Mouse (Mus musculus) hindbrain, embryonic 16.5 days (tissue): Measurements from ENCODE around the gene H2afv. TPM values are rescaled to one million over a fixed set of nuclear protein-coding genes. Genes with fewer than 3 reads are reported as not detected.
"Not testable (repeated sequence)": the region's sequence is repeated elsewhere in the genome, so short reads cannot be mapped to it uniquely, and the experiment has no call there.

Source experiments
- ATAC-seq: fragments of 200-750 bp; cut with Nextera tagmentation; 2 replicates; pipeline ENCODE4 v1.8.0; 2017; ENCODE audit warnings: moderate TSS enrichment, moderate library complexity
- H3K27ac ChIP-seq: fragments of 300-500 bp; sonication (generic); 2 replicates; pipeline ENCODE4 v1.5.1; 2014; ENCODE audit warnings: low read depth, mild to moderate bottlenecking, control low read depth, low read length, moderate library complexity
- H3K27me3 ChIP-seq: fragments of 300-500 bp; sonication (generic); replicated peaks from 2 replicates; pipeline ENCODE4 v1.6.1; 2014; ENCODE audit warnings: low read length; ENCODE audit not compliant: control insufficient read depth, insufficient read depth
- H3K36me3 ChIP-seq: fragments of 300-500 bp; sonication (generic); 2 replicates; pipeline ENCODE4 v1.6.1; 2014; ENCODE audit warnings: mild to moderate bottlenecking, low read length, moderate library complexity, mixed read lengths; ENCODE audit not compliant: control insufficient read depth, insufficient read depth
- H3K4me1 ChIP-seq: fragments of 300-500 bp; sonication (generic); 2 replicates; pipeline ENCODE4 v1.6.1; 2014; ENCODE audit warnings: low read depth, low read length; ENCODE audit not compliant: control insufficient read depth, insufficient read depth
- H3K4me2 ChIP-seq: fragments of 300-500 bp; sonication (generic); 2 replicates; pipeline ENCODE4 v1.6.1; 2014; ENCODE audit warnings: mild to moderate bottlenecking, low read length, control low read depth, moderate library complexity
- H3K4me3 ChIP-seq: fragments of 300-500 bp; sonication (generic); 2 replicates; pipeline ENCODE4 v1.5.1; 2014; ENCODE audit warnings: mild to moderate bottlenecking, low read length, control low read depth, moderate library complexity
- H3K9ac ChIP-seq: fragments of 300-500 bp; sonication (generic); 2 replicates; pipeline ENCODE4 v1.6.1; 2014; ENCODE audit warnings: low read depth, mild to moderate bottlenecking, control low read depth, low read length, moderate library complexity
- H3K9me3 ChIP-seq: fragments of 300-500 bp; sonication (generic); 2 replicates; pipeline ENCODE4 v1.6.1; 2014; ENCODE audit warnings: mild to moderate bottlenecking, low read length, moderate library complexity; ENCODE audit not compliant: control insufficient read depth
- WGBS: fragments of 180-500 bp; shearing (Covaris S2); extraction: QIAGEN DNeasy Blood & Tissue Kit; methylation state at CpG from one replicate; pipeline ENCODE4 v1.1.7; 2014; 5-methylcytosine and 5-hydroxymethylcytosine counted together
- polyA plus RNA-seq: library from polyadenylated mRNA; unstranded; fragments of >200 nt; fragmentation: Nextera tagmentation; extraction: Ambion mirVana; gene quantifications from 2 replicates; pipeline ENCODE4 v1.2.1, GENCODE M21; 2015

H2afv gene
- polyA plus RNA-seq, 1 experiment from 2014 or later: 223 TPM

DNA sequence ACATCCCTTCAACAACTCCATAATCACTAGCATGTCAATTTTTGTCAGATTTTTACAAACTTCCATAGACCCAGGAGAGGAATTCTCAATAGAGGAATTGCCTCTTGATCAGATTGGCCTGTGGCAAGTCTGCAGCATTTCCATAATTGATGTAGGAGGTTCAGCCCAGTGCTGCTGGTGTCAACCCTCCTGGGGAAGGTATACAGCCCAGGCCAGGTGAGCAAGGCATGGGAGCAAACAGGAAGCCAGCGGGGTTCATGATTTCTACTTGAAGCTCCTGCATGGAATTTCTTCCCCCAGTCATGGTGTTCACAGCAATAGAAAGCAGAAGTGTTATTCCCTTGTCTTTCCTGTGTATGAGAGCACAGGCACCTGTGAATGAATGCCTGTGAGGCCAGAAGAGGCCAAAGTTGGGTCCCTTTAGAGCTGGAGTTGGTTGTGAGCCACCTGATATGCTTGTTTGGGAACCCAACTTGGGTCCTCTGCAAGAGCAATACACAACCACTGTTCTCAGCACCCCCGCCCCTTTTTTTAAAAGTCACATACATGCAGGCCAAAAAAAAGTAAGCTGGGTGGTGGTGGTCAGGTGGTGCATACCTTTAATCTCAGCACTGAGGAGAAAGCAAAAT lies 23.4 kb downstream of the H2afv start:
- 85% methylated on average over 2 of the region's 2 CpGs for WGBS
- Histone ChIP-seq H3K4me2 (no peak overlapping the region), H3K4me3 (no peak overlapping the region), H3K27ac (no peak overlapping the region), H3K4me1 (peaks cover 17% of the 10 kb centered on the region), H3K9me3 (no peaks in the 10 kb centered on the region), H3K36me3 (peaks cover 26% of the 10 kb centered on the region), H3K9ac (no peak overlapping the region), H3K27me3 (no peaks in the 10 kb centered on the region)
- no peak for ATAC-seq

DNA sequence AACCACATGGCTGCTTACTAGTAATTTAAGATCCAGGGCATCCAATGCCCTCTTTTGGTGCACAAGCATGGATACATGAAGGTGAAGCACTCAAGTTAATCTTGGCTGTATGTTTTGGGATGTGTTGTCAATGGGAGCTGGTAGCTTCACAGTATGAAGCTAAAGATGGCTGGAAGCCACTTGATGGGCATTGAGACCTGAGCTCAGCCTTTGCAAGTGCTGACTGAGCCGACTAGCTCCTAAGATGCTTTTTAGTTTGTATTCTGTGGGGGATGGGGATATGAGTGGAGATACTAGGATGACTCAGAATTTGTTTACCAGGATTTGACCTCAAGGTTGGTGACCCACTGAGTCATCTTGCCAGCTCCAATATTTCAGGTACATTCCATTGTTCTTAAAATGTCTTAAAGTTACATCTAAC lies 23.9 kb downstream of the H2afv start:
- H3K27ac ChIP-seq: no peak overlapping the region
- no peaks in the 10 kb centered on the region for H3K27me3 ChIP-seq
- peaks cover 17% of the 10 kb centered on the region for H3K4me1 ChIP-seq
- no peak overlapping the region for H3K9ac ChIP-seq
- no peak overlapping the region for H3K4me3 ChIP-seq
- WGBS: 36% methylated on average over 1 of the region's 1 CpGs
- no peaks in the 10 kb centered on the region for H3K9me3 ChIP-seq
- H3K36me3 ChIP-seq: peaks cover 25% of the 10 kb centered on the region
- no peak overlapping the region for H3K4me2 ChIP-seq
- ATAC-seq: no peak

- Histone ChIP-seq H3K4me1 (peaks cover 24% of the 10 kb centered on the region), H3K36me3 (peaks cover 22% of the 10 kb centered on the region)
- not testable (repeated sequence) for H3K4me3 ChIP-seq, H3K27ac ChIP-seq, H3K27me3 ChIP-seq, H3K4me2 ChIP-seq, ATAC-seq, H3K9ac ChIP-seq, H3K9me3 ChIP-seq
- 67% methylated on average over 4 of the region's 4 CpGs for WGBS
Observed at GRCm38 (mm10) chr11:6419156-6419555, 25.1 kb downstream of the H2afv start.

GRCm38 (mm10) chr11:6418751-6419150 lies 25.5 kb downstream of the H2afv start:
- Histone ChIP-seq H3K27me3 (no peaks in the 10 kb centered on the region), H3K4me1 (peaks cover 24% of the 10 kb centered on the region), H3K27ac (no peak overlapping the region), H3K9ac (no peak overlapping the region), H3K4me2 (no peak overlapping the region), H3K9me3 (no peaks in the 10 kb centered on the region), H3K36me3 (peaks cover 22% of the 10 kb centered on the region), H3K4me3 (no peak overlapping the region)
- no peak for ATAC-seq
- 89% methylated on average over 5 of the region's 5 CpGs for WGBS

DNA sequence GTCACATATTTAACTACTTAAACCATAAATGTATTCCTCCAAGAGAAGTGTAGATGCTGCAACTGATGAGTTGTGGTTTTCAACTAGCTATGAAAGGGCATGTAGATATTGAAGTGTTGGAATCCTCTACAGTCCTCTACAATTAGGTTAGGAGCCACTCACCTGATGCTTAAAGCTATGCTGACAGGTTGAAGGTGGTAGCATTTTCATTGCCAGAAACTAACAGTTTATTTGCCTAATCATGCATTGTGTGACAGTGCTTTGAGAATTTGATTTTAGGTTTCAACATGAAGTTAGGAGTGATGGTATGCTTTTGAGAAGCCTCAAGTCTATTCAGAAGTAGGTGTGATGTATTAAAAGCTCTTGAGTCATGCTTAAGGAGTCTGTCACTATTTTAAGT lies 26.8 kb downstream of the H2afv start:
- Histone ChIP-seq H3K27me3 (no peaks in the 10 kb centered on the region), H3K9me3 (no peaks in the 10 kb centered on the region), H3K36me3 (peaks cover 22% of the 10 kb centered on the region), H3K27ac (no peak overlapping the region), H3K4me1 (peaks cover 24% of the 10 kb centered on the region), H3K9ac (peak overlapping the region; percentile 9; the same call in 1 of the 2 replicates), H3K4me3 (peak overlapping the region; percentile 98), H3K4me2 (peak overlapping the region; percentile 90)
- ATAC-seq: no peak

GRCm38 (mm10) chr11:6417069-6417468 lies 27.2 kb downstream of the H2afv start:
- H3K27ac ChIP-seq: no peak overlapping the region
- WGBS: 46% methylated on average over 2 of the region's 2 CpGs
- H3K4me2 ChIP-seq: peak overlapping the region; percentile 90
- no peaks in the 10 kb centered on the region for H3K27me3 ChIP-seq
- peak overlapping the region; percentile 98 for H3K4me3 ChIP-seq
- H3K9me3 ChIP-seq: no peaks in the 10 kb centered on the region
- peaks cover 22% of the 10 kb centered on the region for H3K36me3 ChIP-seq
- peaks cover 24% of the 10 kb centered on the region for H3K4me1 ChIP-seq
- no peak for ATAC-seq
- peak overlapping the region; percentile 5; the same call in 1 of the 2 replicates for H3K9ac ChIP-seq

GRCm38 (mm10) chr11:6416405-6417034 lies 27.7 kb downstream of the H2afv start:
- peak; percentile 63 for ATAC-seq
- under 1% methylated on average over 30 of the region's 30 CpGs for WGBS
- H3K27ac ChIP-seq: peak overlapping the region; percentile 98
- H3K4me3 ChIP-seq: peak overlapping the region; percentile 98
- H3K9ac ChIP-seq: peak overlapping the region; percentile 93
- peaks cover 24% of the 10 kb centered on the region for H3K4me1 ChIP-seq
- no peaks in the 10 kb centered on the region for H3K9me3 ChIP-seq
- H3K36me3 ChIP-seq: peaks cover 22% of the 10 kb centered on the region
- H3K4me2 ChIP-seq: peak overlapping the region; percentile 90
- no peaks in the 10 kb centered on the region for H3K27me3 ChIP-seq

GRCm38 (mm10) chr11:6415551-6416404 lies 28.5 kb downstream of the H2afv start:
- H3K27me3 ChIP-seq: no peaks in the 10 kb centered on the region
- peak overlapping the region; percentile 98 for H3K4me3 ChIP-seq
- peak overlapping the region; percentile 98 for H3K27ac ChIP-seq
- H3K9me3 ChIP-seq: no peaks in the 10 kb centered on the region
- H3K9ac ChIP-seq: peak overlapping the region; percentile 93
- WGBS: under 1% methylated on average over 65 of the region's 102 CpGs
- H3K36me3 ChIP-seq: peaks cover 19% of the 10 kb centered on the region
- peak overlapping the region; percentile 90 for H3K4me2 ChIP-seq
- peaks cover 24% of the 10 kb centered on the region for H3K4me1 ChIP-seq
- ATAC-seq: peak; percentile 95
